Mouse (Mus musculus): Measurements from ENCODE around the gene S100a6. TPM values are rescaled to one million over a fixed set of nuclear protein-coding genes. Genes with fewer than 3 reads are reported as not detected.

S100a6 gene
- polyA plus RNA-seq, 1 experiment from 2014 or later = 46.9 TPM

DNA sequence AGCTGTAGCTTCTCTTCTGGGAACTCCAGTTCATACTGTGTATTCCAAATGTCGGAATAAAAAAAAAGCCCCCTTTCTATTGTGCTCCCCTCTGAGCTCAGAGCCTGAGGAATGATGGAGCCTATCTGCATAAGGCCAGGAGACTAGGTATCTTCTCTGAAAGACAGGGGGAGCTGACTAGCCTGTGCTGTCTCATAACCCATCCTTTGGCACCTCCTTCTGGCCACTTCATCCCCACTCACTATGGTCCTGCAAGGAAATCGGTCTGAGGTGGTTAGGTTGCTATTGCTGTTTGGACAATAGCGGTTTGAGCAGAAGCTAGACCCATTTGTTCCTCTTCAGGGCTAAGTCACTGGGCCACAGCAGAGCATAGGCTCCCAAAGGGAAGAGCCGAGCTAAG is 15.1 kb downstream of the S100a6 start:
- peaks cover 15% of the 10 kb centered on the region for H3K4me1 ChIP-seq (replicated peaks; ENCODE audit: control insufficient read depth, insufficient read depth, low read length)
- no peak overlapping the region for H3K9ac ChIP-seq
- no peaks in the 10 kb centered on the region for H3K36me3 ChIP-seq (replicated peaks; ENCODE audit: control insufficient read depth, insufficient read depth)
- no peak for DNase-seq (ENCODE audit: low spot score)
- ATAC-seq (ENCODE audit: low FRiP score) = no peak
- H3K27ac ChIP-seq = no peak overlapping the region
- no peak overlapping the region for H3K4me3 ChIP-seq (replicated peaks; ENCODE audit: low read length)
- 62% methylated on average over 4 of the region's 4 CpGs for WGBS
- no peaks in the 10 kb centered on the region for H3K27me3 ChIP-seq (ENCODE audit: control insufficient read depth, insufficient read depth, low read length)
- no peak overlapping the region for H3K4me2 ChIP-seq (replicated peaks)
- no peaks in the 10 kb centered on the region for H3K9me3 ChIP-seq (ENCODE audit: control insufficient read depth, low read length)

DNA sequence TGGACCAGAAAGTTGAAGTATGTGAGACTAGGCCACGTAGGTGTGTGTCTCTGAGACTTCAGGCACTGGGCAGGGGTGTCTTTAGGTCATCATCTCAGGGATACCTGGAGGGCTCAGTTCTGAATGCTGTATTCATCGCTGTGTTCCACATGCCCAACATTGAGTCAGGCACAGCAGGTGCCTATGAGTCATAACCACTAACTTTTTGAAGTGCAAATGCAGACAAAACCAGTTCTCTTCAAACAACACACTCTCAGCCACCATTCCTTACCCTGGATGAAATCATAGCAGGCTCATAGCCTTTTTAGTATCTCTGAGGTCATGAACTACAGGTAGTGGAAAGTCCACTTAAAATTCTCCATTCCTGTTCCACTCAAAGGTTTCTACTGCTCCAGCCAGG is 16.6 kb downstream of the S100a6 start:
- ATAC-seq (ENCODE audit: low FRiP score) (no peak), DNase-seq (ENCODE audit: low spot score) (no peak)
- 83% methylated on average over 2 of the region's 2 CpGs for WGBS

DNA sequence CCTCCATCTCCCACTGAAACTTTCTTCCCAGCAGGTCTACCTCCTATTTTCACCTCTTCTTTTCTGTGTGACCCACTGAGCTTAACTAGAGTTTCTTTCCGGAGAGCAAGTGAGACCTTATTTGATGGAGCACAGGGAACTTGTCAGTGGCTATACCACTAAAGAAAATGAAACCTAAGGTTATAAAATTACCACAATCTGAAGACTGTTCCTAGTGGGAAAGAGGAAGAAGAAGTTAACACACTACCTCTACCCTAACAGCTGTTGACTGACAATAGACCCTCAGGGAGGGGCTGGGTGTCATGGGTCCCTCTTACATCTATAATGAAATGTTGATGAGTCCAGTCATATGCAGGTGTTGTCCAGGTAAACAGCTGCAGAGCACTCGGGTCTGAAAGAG is 19.3 kb downstream of the S100a6 start:
- no peak overlapping the region for H3K27ac ChIP-seq
- no peak overlapping the region for H3K4me3 ChIP-seq (replicated peaks; ENCODE audit: low read length)
- WGBS = 84% methylated on average over 2 of the region's 2 CpGs
- H3K9ac ChIP-seq = no peak overlapping the region
- no peaks in the 10 kb centered on the region for H3K36me3 ChIP-seq (replicated peaks; ENCODE audit: control insufficient read depth, insufficient read depth)
- ATAC-seq (ENCODE audit: low FRiP score) (no peak), DNase-seq (ENCODE audit: low spot score) (no peak)
- H3K27me3 ChIP-seq (ENCODE audit: control insufficient read depth, insufficient read depth, low read length) = no peaks in the 10 kb centered on the region
- H3K4me2 ChIP-seq (replicated peaks) = no peak overlapping the region
- no peaks in the 10 kb centered on the region for H3K9me3 ChIP-seq (ENCODE audit: control insufficient read depth, low read length)
- H3K4me1 ChIP-seq (replicated peaks; ENCODE audit: control insufficient read depth, insufficient read depth, low read length) = no peaks in the 10 kb centered on the region

More for the DNA sequence above, 16.6 kb downstream of the S100a6 start:
- Histone ChIP-seq H3K36me3 (replicated peaks; ENCODE audit: control insufficient read depth, insufficient read depth) (no peaks in the 10 kb centered on the region), H3K27ac (no peak overlapping the region), H3K4me3 (replicated peaks; ENCODE audit: low read length) (no peak overlapping the region), H3K27me3 (ENCODE audit: control insufficient read depth, insufficient read depth, low read length) (no peaks in the 10 kb centered on the region), H3K9me3 (ENCODE audit: control insufficient read depth, low read length) (no peaks in the 10 kb centered on the region), H3K9ac (no peak overlapping the region), H3K4me2 (replicated peaks) (no peak overlapping the region), H3K4me1 (replicated peaks; ENCODE audit: control insufficient read depth, insufficient read depth, low read length) (peaks cover 2% of the 10 kb centered on the region; the same call in 1 of the 2 replicates)

DNA sequence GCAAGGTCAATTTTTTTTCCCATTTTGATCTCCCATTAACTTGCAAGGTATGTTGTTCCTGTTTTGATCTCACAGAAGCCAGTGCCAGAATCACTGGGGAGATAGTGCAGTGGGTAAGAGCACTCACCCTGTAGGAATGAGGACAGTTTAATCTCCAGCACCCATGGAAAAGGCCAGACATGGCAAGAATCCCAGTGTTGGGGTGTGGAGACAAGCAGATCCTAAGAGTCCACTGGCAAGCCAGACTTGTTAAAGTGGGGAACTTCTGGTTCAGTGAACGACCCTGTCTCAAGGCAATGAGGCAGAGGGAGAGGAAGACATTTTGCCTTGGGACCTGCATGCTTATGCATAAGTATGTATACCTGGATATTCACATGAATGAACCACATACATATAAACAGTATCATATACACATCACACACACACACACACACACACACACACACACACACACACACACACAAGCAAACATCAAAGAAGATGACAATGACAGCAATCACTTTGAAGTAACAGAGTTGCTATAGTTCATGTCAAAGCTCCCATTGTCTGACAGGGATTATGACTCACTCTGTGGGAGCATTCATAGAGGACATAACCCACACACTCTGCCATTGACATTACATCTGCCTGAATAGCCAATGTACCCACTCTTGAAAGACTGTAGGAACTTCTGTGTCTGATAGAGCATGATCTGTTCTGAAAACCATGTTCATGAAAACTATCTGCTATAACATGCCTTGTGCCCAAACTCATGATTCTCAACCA is 26.0 kb downstream of the S100a6 start:
- no peaks in the 10 kb centered on the region for H3K9me3 ChIP-seq (ENCODE audit: control insufficient read depth, low read length)
- H3K27ac ChIP-seq = no peak overlapping the region
- ATAC-seq (ENCODE audit: low FRiP score) = no peak
- no peaks in the 10 kb centered on the region for H3K4me1 ChIP-seq (replicated peaks; ENCODE audit: control insufficient read depth, insufficient read depth, low read length)
- H3K9ac ChIP-seq = no peak overlapping the region
- no peak for DNase-seq (ENCODE audit: low spot score)
- no peak overlapping the region for H3K4me3 ChIP-seq (replicated peaks; ENCODE audit: low read length)
- 82% methylated on average over 1 of the region's 1 CpGs for WGBS
- H3K27me3 ChIP-seq (ENCODE audit: control insufficient read depth, insufficient read depth, low read length) = no peaks in the 10 kb centered on the region
- no peaks in the 10 kb centered on the region for H3K36me3 ChIP-seq (replicated peaks; ENCODE audit: control insufficient read depth, insufficient read depth)
- no peak overlapping the region for H3K4me2 ChIP-seq (replicated peaks)

DNA sequence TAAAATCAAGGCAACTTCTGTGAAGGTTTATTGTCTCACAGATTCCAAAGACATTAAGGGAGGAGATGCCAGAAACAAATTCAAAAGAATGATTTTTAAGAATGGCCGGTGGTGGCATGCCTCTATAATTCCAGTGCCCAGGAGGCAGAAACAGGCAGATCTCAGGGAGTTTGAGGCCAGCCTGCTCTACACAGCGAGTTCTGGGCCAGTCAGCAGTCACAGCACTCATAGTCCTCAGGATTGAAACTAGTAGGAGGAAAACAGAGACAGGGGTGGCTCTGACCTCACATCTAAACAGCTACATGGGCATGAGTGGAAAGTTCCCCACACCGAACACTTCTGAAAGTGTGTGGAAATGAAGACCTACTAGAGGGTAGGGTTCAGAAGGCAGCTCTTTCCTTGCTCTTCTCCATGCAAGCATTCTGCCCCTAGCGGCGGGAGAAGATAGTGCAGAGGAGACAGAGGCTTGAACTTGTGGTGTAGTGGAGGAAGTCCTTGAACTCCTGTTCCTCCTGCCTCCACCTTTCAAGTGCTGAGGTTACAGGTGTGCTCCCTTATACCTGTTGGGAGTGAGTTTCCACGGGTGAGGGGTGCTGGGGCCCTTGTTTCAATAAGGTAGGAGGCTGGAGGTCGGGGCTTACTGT is 27.0 kb downstream of the S100a6 start:
- no peaks in the 10 kb centered on the region for H3K36me3 ChIP-seq (replicated peaks; ENCODE audit: control insufficient read depth, insufficient read depth)
- H3K27ac ChIP-seq = no peak overlapping the region
- 54% methylated on average over 7 of the region's 7 CpGs for WGBS

DNA sequence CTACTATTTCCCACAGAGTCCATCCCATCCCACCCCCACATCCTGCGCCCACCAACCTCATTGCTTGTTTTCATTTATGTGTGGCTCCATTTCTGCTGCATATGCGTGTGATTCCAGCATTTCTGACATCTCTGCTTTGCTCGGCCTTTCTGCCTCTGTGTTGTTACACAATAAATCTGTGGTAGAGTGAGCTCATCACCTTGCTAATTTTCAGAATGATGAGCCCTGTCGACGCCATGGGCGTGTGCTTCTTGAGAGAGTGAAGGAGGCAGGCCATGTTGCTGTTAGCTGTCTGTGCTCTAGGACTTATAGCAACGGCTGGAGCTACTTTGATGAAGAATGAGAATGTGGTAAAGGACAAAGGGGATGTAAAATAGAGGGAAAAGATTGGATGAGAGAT is 28.3 kb downstream of the S100a6 start:
- no peak overlapping the region for H3K27ac ChIP-seq
- no peak overlapping the region for H3K4me3 ChIP-seq (replicated peaks; ENCODE audit: low read length)
- ATAC-seq (ENCODE audit: low FRiP score) (no peak), DNase-seq (ENCODE audit: low spot score) (no peak)
- H3K4me1 ChIP-seq (replicated peaks; ENCODE audit: control insufficient read depth, insufficient read depth, low read length) = no peaks in the 10 kb centered on the region
- no peaks in the 10 kb centered on the region for H3K36me3 ChIP-seq (replicated peaks; ENCODE audit: control insufficient read depth, insufficient read depth)
- no peaks in the 10 kb centered on the region for H3K9me3 ChIP-seq (ENCODE audit: control insufficient read depth, low read length)
- WGBS = 89% methylated on average over 7 of the region's 7 CpGs
- no peak overlapping the region for H3K9ac ChIP-seq
- no peaks in the 10 kb centered on the region for H3K27me3 ChIP-seq (ENCODE audit: control insufficient read depth, insufficient read depth, low read length)
- no peak overlapping the region for H3K4me2 ChIP-seq (replicated peaks)

More for the DNA sequence above, 27.0 kb downstream of the S100a6 start:
- no peaks in the 10 kb centered on the region for H3K9me3 ChIP-seq (ENCODE audit: control insufficient read depth, low read length)
- H3K4me2 ChIP-seq (replicated peaks) = no peak overlapping the region
- no peak for DNase-seq (ENCODE audit: low spot score)
- H3K4me3 ChIP-seq (replicated peaks; ENCODE audit: low read length) = no peak overlapping the region
- ATAC-seq (ENCODE audit: low FRiP score) = no peak
- no peaks in the 10 kb centered on the region for H3K4me1 ChIP-seq (replicated peaks; ENCODE audit: control insufficient read depth, insufficient read depth, low read length)
- H3K27me3 ChIP-seq (ENCODE audit: control insufficient read depth, insufficient read depth, low read length) = no peaks in the 10 kb centered on the region
- no peak overlapping the region for H3K9ac ChIP-seq

DNA sequence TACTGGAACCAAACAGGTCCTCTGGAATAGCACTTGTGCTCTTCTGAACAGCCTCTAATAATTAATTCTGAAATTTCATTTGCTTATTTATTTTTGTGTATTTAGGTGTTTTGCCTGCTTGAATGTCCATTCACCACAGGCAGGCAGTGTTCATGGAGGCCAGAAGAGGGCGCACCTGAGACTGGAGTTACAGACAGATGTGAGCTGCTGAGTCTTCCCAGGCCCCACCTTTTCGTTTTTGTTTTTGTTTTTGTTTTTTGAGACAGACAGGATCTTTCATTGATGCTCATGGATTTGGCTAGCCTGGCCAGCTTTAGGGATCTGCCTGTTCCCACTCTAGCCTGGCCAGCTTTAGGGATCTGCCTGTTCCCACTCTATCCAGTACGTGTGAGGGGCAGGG is 31.5 kb downstream of the S100a6 start:
- Histone ChIP-seq H3K4me2 (replicated peaks) (no peak overlapping the region), H3K27me3 (ENCODE audit: control insufficient read depth, insufficient read depth, low read length) (no peaks in the 10 kb centered on the region), H3K9ac (no peak overlapping the region), H3K9me3 (ENCODE audit: control insufficient read depth, low read length) (no peaks in the 10 kb centered on the region), H3K36me3 (replicated peaks; ENCODE audit: control insufficient read depth, insufficient read depth) (no peaks in the 10 kb centered on the region), H3K27ac (no peak overlapping the region), H3K4me3 (replicated peaks; ENCODE audit: low read length) (no peak overlapping the region), H3K4me1 (replicated peaks; ENCODE audit: control insufficient read depth, insufficient read depth, low read length) (no peaks in the 10 kb centered on the region)
- no peak for DNase-seq (ENCODE audit: low spot score)
- WGBS = 49% methylated on average over 3 of the region's 3 CpGs
- ATAC-seq (ENCODE audit: low FRiP score) = no peak

DNA sequence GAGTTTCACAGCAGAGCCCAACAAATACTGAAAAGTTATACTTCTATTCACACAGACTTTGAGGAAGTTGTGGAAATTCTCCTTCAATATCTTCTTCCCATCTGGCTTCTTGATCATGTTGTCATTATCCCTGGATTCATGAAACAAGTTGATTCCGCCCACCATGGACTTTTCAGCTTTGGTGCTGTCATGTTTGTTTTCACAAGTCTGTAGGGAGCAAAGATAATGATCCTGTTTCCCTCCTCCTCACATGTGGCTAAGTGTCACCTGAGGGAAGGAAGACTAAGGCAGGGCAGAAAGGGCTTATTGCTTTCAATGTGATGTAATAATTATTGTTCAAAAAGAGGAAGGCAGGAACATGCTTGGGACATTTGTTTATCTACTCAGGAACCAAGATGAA is 34.6 kb downstream of the S100a6 start:
- WGBS = 95% methylated on average over 1 of the region's 1 CpGs
- H3K4me3 ChIP-seq (replicated peaks; ENCODE audit: low read length) = no peak overlapping the region
- H3K4me2 ChIP-seq (replicated peaks) = no peak overlapping the region
- no peak overlapping the region for H3K9ac ChIP-seq
- no peaks in the 10 kb centered on the region for H3K36me3 ChIP-seq (replicated peaks; ENCODE audit: control insufficient read depth, insufficient read depth)
- H3K4me1 ChIP-seq (replicated peaks; ENCODE audit: control insufficient read depth, insufficient read depth, low read length) = no peaks in the 10 kb centered on the region
- no peaks in the 10 kb centered on the region for H3K9me3 ChIP-seq (ENCODE audit: control insufficient read depth, low read length)
- no peak for ATAC-seq (ENCODE audit: low FRiP score)
- no peak overlapping the region for H3K27ac ChIP-seq
- H3K27me3 ChIP-seq (ENCODE audit: control insufficient read depth, insufficient read depth, low read length) = no peaks in the 10 kb centered on the region
- DNase-seq (ENCODE audit: low spot score) = no peak

DNA sequence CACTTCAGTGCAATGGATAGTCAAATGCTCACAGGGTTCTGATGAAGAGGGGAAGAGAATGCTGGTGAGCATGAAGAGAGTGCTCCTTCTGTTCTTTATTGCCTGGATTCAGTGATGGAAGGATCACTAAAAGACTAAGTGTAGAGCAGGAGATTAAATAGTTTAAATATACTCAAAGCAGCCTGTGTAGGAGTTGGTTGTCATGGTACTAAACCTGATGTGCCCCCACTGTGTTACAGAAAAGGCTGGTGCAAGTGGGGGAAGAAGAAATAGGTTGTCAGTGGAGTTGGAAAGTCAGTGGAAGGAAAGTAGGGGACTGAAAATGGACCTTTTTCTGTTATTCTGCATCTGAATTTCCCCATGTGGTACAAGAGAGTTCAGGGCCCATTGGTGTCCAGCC is 36.3 kb downstream of the S100a6 start:
- H3K4me1 ChIP-seq (replicated peaks; ENCODE audit: control insufficient read depth, insufficient read depth, low read length) = no peaks in the 10 kb centered on the region
- no peak for DNase-seq (ENCODE audit: low spot score)
- no peaks in the 10 kb centered on the region for H3K27me3 ChIP-seq (ENCODE audit: control insufficient read depth, insufficient read depth, low read length)
- H3K4me3 ChIP-seq (replicated peaks; ENCODE audit: low read length) = no peak overlapping the region
- ATAC-seq (ENCODE audit: low FRiP score) = no peak
- H3K27ac ChIP-seq = no peak overlapping the region
- H3K9ac ChIP-seq = no peak overlapping the region
- H3K4me2 ChIP-seq (replicated peaks) = no peak overlapping the region
- H3K9me3 ChIP-seq (ENCODE audit: control insufficient read depth, low read length) = no peaks in the 10 kb centered on the region
- H3K36me3 ChIP-seq (replicated peaks; ENCODE audit: control insufficient read depth, insufficient read depth) = no peaks in the 10 kb centered on the region
